Mouse (Mus musculus): ENCODE data around the gene Ush2a.

DNA sequence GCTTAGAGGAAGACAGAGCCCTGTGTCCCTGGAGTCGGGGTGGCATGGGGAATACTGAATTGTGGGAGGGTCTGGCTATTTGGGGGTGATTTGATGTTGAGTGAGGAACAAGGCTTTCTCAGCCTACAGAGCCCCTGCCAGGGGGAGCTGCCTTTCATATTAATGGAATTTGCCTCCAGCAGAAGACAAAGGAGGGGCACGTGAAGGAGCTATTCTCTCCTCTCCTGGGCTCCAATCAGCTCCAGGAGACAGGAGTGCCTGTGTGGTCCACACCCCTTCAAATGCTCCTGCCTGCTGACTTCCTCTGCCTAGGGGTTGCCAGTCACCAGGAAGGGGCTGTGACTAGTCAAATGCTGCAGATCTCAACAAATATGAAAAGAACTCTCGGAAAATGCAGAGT is 398.5 kb downstream of the Ush2a start:
- TF ChIP-seq POLR2A (IDR thresholded peaks at IDR 0.05; ENCODE audit: insufficient read depth, low read depth, low read length): no peak
- TF ChIP-seq CTCF (IDR thresholded peaks at IDR 0.05): no peak
- no peak for TF ChIP-seq EP300 (IDR thresholded peaks at IDR 0.05; ENCODE audit: insufficient read depth, low read depth, low read length)
